Mouse (Mus musculus): Measurements from ENCODE around the gene Harbi1.

GRCm38 (mm10) chr2:91708361-91708760, 2.3 kb upstream of the Harbi1 start:
- TF ChIP-seq CTCF (IDR thresholded peaks at IDR 0.05; ENCODE audit: borderline replicate concordance, extremely low read depth, insufficient read depth, insufficient read length) (no peak), POLR2A (IDR thresholded peaks at IDR 0.05; ENCODE audit: borderline replicate concordance, extremely low read depth, insufficient read depth, insufficient read length, poor library complexity, severe bottlenecking) (no peak)

All from brain, embryonic 14.5 days (tissue).